Mouse (Mus musculus) urinary bladder, adult 2 months (tissue): ENCODE data around the gene Cept1. TPM values are rescaled to one million over a fixed set of nuclear protein-coding genes. Genes with fewer than 3 reads are reported as not detected.

Experiments used
- DNase-seq: peaks from one replicate; pipeline ENCODE4 v3.0.0; 2022; ENCODE audit warnings: low spot score
- polyA plus RNA-seq: library from polyadenylated mRNA; depleted of rRNA; stranded (reverse); fragments of >200 nt; gene quantifications from 2 replicates; pipeline ENCODE4 v1.2.3, GENCODE M21; 2012

Gene Cept1
- polyA plus RNA-seq, 1 experiment: 58.5 TPM

GRCm38 (mm10) chr3:106495346-106496044, 52.1 kb downstream of the Cept1 start:
- no peak for DNase-seq

- DNase-seq: no peak
These were observed 53.1 kb downstream of the Cept1 start for GRCm38 (mm10) chr3:106494417-106494950.

- no peak for DNase-seq
These were observed 53.7 kb downstream of the Cept1 start for GRCm38 (mm10) chr3:106493882-106494281.

- no peak for DNase-seq
These were observed 54.4 kb downstream of the Cept1 start for GRCm38 (mm10) chr3:106493202-106493601.

- no peak for DNase-seq
These were observed 54.9 kb downstream of the Cept1 start for GRCm38 (mm10) chr3:106492723-106493122.

GRCm38 (mm10) chr3:106490239-106490638, 57.4 kb downstream of the Cept1 start:
- DNase-seq: no peak

- no peak for DNase-seq
These were observed 60.1 kb downstream of the Cept1 start for GRCm38 (mm10) chr3:106487551-106487950.

GRCm38 (mm10) chr3:106485810-106486209, 61.8 kb downstream of the Cept1 start:
- no peak for DNase-seq

GRCm38 (mm10) chr3:106484861-106485260, 62.7 kb downstream of the Cept1 start:
- no peak for DNase-seq

- DNase-seq: no peak
These were observed 63.7 kb downstream of the Cept1 start for GRCm38 (mm10) chr3:106483796-106484405.

GRCm38 (mm10) chr3:106483297-106483696, 64.3 kb downstream of the Cept1 start:
- no peak for DNase-seq

GRCm38 (mm10) chr3:106482281-106483081, 65.1 kb downstream of the Cept1 start, which contains the start of gene Dennd2d:
Gene Dennd2d, plus strand, starts transcription at chr3:106482405.
- peak; percentile 61 for DNase-seq

GRCm38 (mm10) chr3:106476863-106477262, 70.7 kb downstream of the Cept1 start:
- DNase-seq: no peak

GRCm38 (mm10) chr3:106474210-106474609, 73.4 kb downstream of the Cept1 start:
- no peak for DNase-seq

- no peak for DNase-seq
These were observed 82.9 kb downstream of the Cept1 start for GRCm38 (mm10) chr3:106464750-106465149.

- no peak for DNase-seq
These were observed 85.1 kb downstream of the Cept1 start for GRCm38 (mm10) chr3:106462493-106462892.

- no peak for DNase-seq
These were observed 85.5 kb downstream of the Cept1 start for GRCm38 (mm10) chr3:106462059-106462470.

GRCm38 (mm10) chr3:106457298-106457869, 90.2 kb downstream of the Cept1 start:
- no peak for DNase-seq

GRCm38 (mm10) chr3:106452616-106453015, 95.0 kb downstream of the Cept1 start:
- DNase-seq: no peak
